Comparison of ENCODE assay signal across 10 mouse cellular contexts in genomic region chr17:34210599-34210998, GRCm38 (mm10). TPM values are rescaled to one million over a fixed set of nuclear protein-coding genes. Genes with fewer than 3 reads are reported as not detected.
DNase-seq lines count a peak whose midpoint lies in the region; ATAC-seq and TF ChIP-seq lines count a peak whose summit lies in the region.
"Had no signal": no experiment of that assay in that cellular context is flagged by ENCODE, and none has a peak within 500 bp of the region (broad histone marks: within the 10 kb centered on the region; RNA-seq: fewer than 3 reads in every experiment).

No protein-coding gene starts in this region.

- TF ChIP-seq CTCF in MEL (IDR thresholded peaks at IDR 0.05 in 2 of 3, conservative IDR thresholded peaks at IDR 0.05 in 1 of 3; ENCODE audit: control insufficient read depth in 1 of 3, insufficient read depth in 1 of 3, low read depth in 2 of 3, low read length in 3 of 3, poor library complexity in 1 of 3, severe bottlenecking in 1 of 3), result no peak

- no peak for TF ChIP-seq RAD21 in MEL (IDR thresholded peaks at IDR 0.05; ENCODE audit: low read depth, low read length)

- peaks cover 2 to 28% of the 10 kb centered on the region in 2 experiments; a peak in 3 of 4 replicates for H3K36me3 ChIP-seq in MEL (ENCODE audit: control insufficient read depth in 1 of 2, insufficient read depth in 2 of 2, low read length in 2 of 2)
- H3K36me3 ChIP-seq: lung, embryonic 15.5 days had no signal

- peak overlapping the region; percentile 95 for H3K27ac ChIP-seq in MEL (ENCODE audit: control insufficient read depth, low read depth, low read length)
- H3K27ac ChIP-seq: lung, embryonic 15.5 days had no signal

- H3K27me3 ChIP-seq in MEL (ENCODE audit: control insufficient read depth in 1 of 2, insufficient read depth in 2 of 2, low read length in 2 of 2), result no peaks in the 10 kb centered on the region

- TF ChIP-seq POLR2A in MEL (IDR thresholded peaks at IDR 0.05; ENCODE audit: control insufficient read depth in 1 of 2, insufficient read depth in 1 of 2, low read depth in 1 of 2, low read length in 2 of 2, poor library complexity in 1 of 2), result peak in 1 of 2 experiments; percentile 65; a peak in 2 of 4 replicates

- peaks cover under 1% of the 10 kb centered on the region for H3K79me2 ChIP-seq in MEL (ENCODE audit: control insufficient read depth, insufficient read depth, low read length, poor library complexity)

- peaks cover 13 to 41% of the 10 kb centered on the region in 2 experiments for H3K4me1 ChIP-seq in MEL (ENCODE audit: control insufficient read depth in 1 of 2, insufficient read depth in 2 of 2, low read length in 2 of 2)

- H3K9me3 ChIP-seq in MEL (replicated peaks; ENCODE audit: insufficient read depth, low read length), result no peaks in the 10 kb centered on the region
- H3K9me3 ChIP-seq: lung, embryonic 15.5 days had no signal

- no peak overlapping the region for H3K4me3 ChIP-seq in MEL (ENCODE audit: control insufficient read depth in 1 of 2, insufficient read depth in 1 of 2, low read depth in 2 of 2, low read length in 2 of 2)
- H3K4me3 ChIP-seq: lung, embryonic 15.5 days had no signal

- no peak overlapping the region; the same call in 1 of the 2 replicates for H3K9ac ChIP-seq in MEL (ENCODE audit: control insufficient read depth, low read depth, low read length, poor library complexity, severe bottlenecking)
- H3K9ac ChIP-seq: lung, embryonic 15.5 days had no signal

- DNase-seq in B cell, adult 2 months, result peak; percentile 13 to 17
- peak; percentile 99 for DNase-seq in MEL (ENCODE audit: low read depth, low spot score)
- peak; percentile 52 for DNase-seq in c-Kit-positive CD71-positive TER-119-positive erythroid progenitor cells, embryonic 14.5 days (ENCODE audit: low spot score)
- no peak for DNase-seq in left cerebral cortex, adult 8-10 months (ENCODE audit: low spot score in 2 of 2)
- no peak for DNase-seq in right cerebral cortex, adult 18-20 months
- no peak for DNase-seq in layer of hippocampus, adult 8-10 months (ENCODE audit: low spot score in 2 of 2)
- DNase-seq in left cerebral cortex, adult 9 months (ENCODE audit: low spot score in 2 of 2), result no peak

- TF ChIP-seq EP300 in MEL (IDR thresholded peaks at IDR 0.05; ENCODE audit: low read depth in 1 of 2, low read length in 2 of 2), result peak; percentile 96 to 97

- peak; percentile 89 for ATAC-seq in megakaryocyte-erythroid progenitor cell, adult 5-6 weeks (replicated peaks; ENCODE audit: low FRiP score, low TSS enrichment, poor library complexity, severe bottlenecking)
- ATAC-seq: forebrain, embryonic 14.5 days had no signal

TF ChIP-seq in MEL, 35 proteins besides CTCF, POLR2A, EP300 and RAD21:
- peak; percentile 89 for TF ChIP-seq TCF12 (IDR thresholded peaks at IDR 0.05; ENCODE audit: low read depth, low read length)
- TF ChIP-seq ETS1 (IDR thresholded peaks at IDR 0.05; ENCODE audit: low read depth, low read length), result peak; percentile 100
- TF ChIP-seq JUND (IDR thresholded peaks at IDR 0.05; ENCODE audit: low read depth, low read length), result no peak; the same call in 1 of the 2 replicates
- no peak for TF ChIP-seq GABPA (IDR thresholded peaks at IDR 0.05; ENCODE audit: low read depth, low read length)
- TF ChIP-seq MYB (IDR thresholded peaks at IDR 0.05; ENCODE audit: low read depth, low read length), result peak; percentile 95
- no peak for TF ChIP-seq E2F4 (IDR thresholded peaks at IDR 0.05; ENCODE audit: borderline replicate concordance, low read depth, low read length)
- peak; percentile 88 for TF ChIP-seq MYC (IDR thresholded peaks at IDR 0.05; ENCODE audit: low read depth, low read length)
- TF ChIP-seq TBP (IDR thresholded peaks at IDR 0.05; ENCODE audit: low read depth, low read length), result peak; percentile 88
- 0 out of 2 replicates have a peak, but pooled peaks have one; percentile 48 for TF ChIP-seq POLR2AphosphoS2 (IDR thresholded peaks at IDR 0.05; ENCODE audit: low read length)
- 0 out of 2 replicates have a peak, but pooled peaks have one; percentile 47 for TF ChIP-seq HCFC1 (IDR thresholded peaks at IDR 0.05; ENCODE audit: low read depth, low read length)
- peak; percentile 96 for TF ChIP-seq GATA1 (IDR thresholded peaks at IDR 0.05; ENCODE audit: low read depth, low read length)
- peak; percentile 90 for TF ChIP-seq TAL1 (IDR thresholded peaks at IDR 0.05; ENCODE audit: low read length)
- no peak for TF ChIP-seq ZMIZ1 (IDR thresholded peaks at IDR 0.05; ENCODE audit: low read depth, low read length)
- TF ChIP-seq MXI1 (IDR thresholded peaks at IDR 0.05; ENCODE audit: low read depth, low read length), result peak; percentile 89
- 0 out of 2 replicates have a peak, but pooled peaks have one; percentile 51 for TF ChIP-seq BHLHE40 (IDR thresholded peaks at IDR 0.05; ENCODE audit: borderline replicate concordance, low read depth, low read length)
- TF ChIP-seq MAX (IDR thresholded peaks at IDR 0.05; ENCODE audit: low read length), result peak; percentile 65; the same call in 1 of the 2 replicates
- peak; percentile 93 for TF ChIP-seq SIN3A (IDR thresholded peaks at IDR 0.05; ENCODE audit: low read length)
- peak; percentile 52 for TF ChIP-seq RCOR1 (IDR thresholded peaks at IDR 0.05; ENCODE audit: low read depth, low read length)

RNA-seq across cellular contexts. Expression of gene Tap2, which starts 7.3 kb away (rescaled TPM):
- 40.3 and 48.5 TPM in 2 replicates for total RNA-seq in MEL (2012; rRNA removed)
- polyA plus RNA-seq in MEL (2012; ENCODE audit: insufficient read depth in 1 of 2, insufficient read length in 2 of 2, low read depth in 1 of 2, low replicate concordance in 2 of 2, missing spikeins in 1 of 2), result 10 to 100 TPM in 1 of 2 experiments, not detected in 1; 63.0 TPM
- 25.8 and 90.1 TPM in 2 replicates for total RNA-seq in megakaryocyte-erythroid progenitor cell, adult 5-6 weeks (2014; fragmentation: Nextera tagmentation)
- total RNA-seq in megakaryocyte-erythroid progenitor cell, adult 5-6 weeks (2017), result 49.7 and 50.5 TPM in 2 replicates
- 10 to 100 TPM; 10.2 to 18.0 (median 16.3) TPM for total RNA-seq in left cerebral cortex, adult 8-10 months (2022)
- total RNA-seq in layer of hippocampus, adult 8-10 months (2022), result 10 to 100 TPM; 12.3 to 18.1 (median 15.9) TPM

RNA-seq across cellular contexts. Expression of gene Psmb8, which starts 13.1 kb away (rescaled TPM):
- total RNA-seq in MEL (2012; rRNA removed), result 129 and 144 TPM in 2 replicates
- polyA plus RNA-seq in MEL (2012; ENCODE audit: insufficient read depth in 1 of 2, insufficient read length in 2 of 2, low read depth in 1 of 2, low replicate concordance in 2 of 2, missing spikeins in 1 of 2), result 100 to 1,000 TPM in 1 of 2 experiments, not detected in 1; 133 TPM
- 50.4 and 71.2 TPM in 2 replicates for total RNA-seq in megakaryocyte-erythroid progenitor cell, adult 5-6 weeks (2014; fragmentation: Nextera tagmentation)
- total RNA-seq in megakaryocyte-erythroid progenitor cell, adult 5-6 weeks (2017), result 103 and 243 TPM in 2 replicates
- 10 to 100 TPM in 1 of 4 experiments, 1 to 10 TPM in 3; 4.0 to 12.1 (median 7.1) TPM for total RNA-seq in left cerebral cortex, adult 8-10 months (2022)
- 10 to 100 TPM in 2 of 4 experiments, 1 to 10 TPM in 2; 3.8 to 18.8 (median 10.0) TPM for total RNA-seq in layer of hippocampus, adult 8-10 months (2022)

RNA-seq across cellular contexts. Expression of gene Psmb9, which starts 23.0 kb away (rescaled TPM):
- total RNA-seq in MEL (2012; rRNA removed), result 23.3 and 24.9 TPM in 2 replicates
- polyA plus RNA-seq in MEL (2012; ENCODE audit: insufficient read depth in 1 of 2, insufficient read length in 2 of 2, low read depth in 1 of 2, low replicate concordance in 2 of 2, missing spikeins in 1 of 2), result 10 to 100 TPM in 1 of 2 experiments, not detected in 1; 14.7 TPM
- total RNA-seq in megakaryocyte-erythroid progenitor cell, adult 5-6 weeks (2014; fragmentation: Nextera tagmentation), result 55.1 and 57.5 TPM in 2 replicates
- total RNA-seq in megakaryocyte-erythroid progenitor cell, adult 5-6 weeks (2017), result 56.2 and 95.8 TPM in 2 replicates
- total RNA-seq in left cerebral cortex, adult 8-10 months (2022), result 1 to 10 TPM; 2.6 to 3.2 (median 3.0) TPM
- total RNA-seq in layer of hippocampus, adult 8-10 months (2022), result 1 to 10 TPM; 3.9 to 9.0 (median 5.8) TPM

RNA-seq across cellular contexts. Expression of gene Tap1, which starts 23.2 kb away (rescaled TPM):
- total RNA-seq in MEL (2012; rRNA removed), result 24.6 and 30.7 TPM in 2 replicates
- 10 to 100 TPM in 1 of 2 experiments, not detected in 1; 46.6 TPM for polyA plus RNA-seq in MEL (2012; ENCODE audit: insufficient read depth in 1 of 2, insufficient read length in 2 of 2, low read depth in 1 of 2, low replicate concordance in 2 of 2, missing spikeins in 1 of 2)
- 43.7 and 55.5 TPM in 2 replicates for total RNA-seq in megakaryocyte-erythroid progenitor cell, adult 5-6 weeks (2014; fragmentation: Nextera tagmentation)
- 58.0 and 76.1 TPM in 2 replicates for total RNA-seq in megakaryocyte-erythroid progenitor cell, adult 5-6 weeks (2017)
- total RNA-seq in left cerebral cortex, adult 8-10 months (2022), result 1 to 10 TPM; 3.0 to 8.6 (median 4.6) TPM
- 10 to 100 TPM in 1 of 4 experiments, 1 to 10 TPM in 3; 2.5 to 10.6 (median 5.8) TPM for total RNA-seq in layer of hippocampus, adult 8-10 months (2022)

RNA-seq across cellular contexts. Expression of gene H2-Ob, which starts 28.1 kb away (rescaled TPM):
- total RNA-seq in MEL (2012; rRNA removed), result 0.75 and 0.81 TPM in 2 replicates
- polyA plus RNA-seq in MEL (2012; ENCODE audit: insufficient read depth in 1 of 2, insufficient read length in 2 of 2, low read depth in 1 of 2, low replicate concordance in 2 of 2, missing spikeins in 1 of 2), result 1 to 10 TPM in 1 of 2 experiments, not detected in 1; 2.0 TPM
- 8.7 and 32.0 TPM in 2 replicates for total RNA-seq in megakaryocyte-erythroid progenitor cell, adult 5-6 weeks (2014; fragmentation: Nextera tagmentation)
- 7.8 and 10.4 TPM in 2 replicates for total RNA-seq in megakaryocyte-erythroid progenitor cell, adult 5-6 weeks (2017)
- total RNA-seq in left cerebral cortex, adult 8-10 months (2022), result 1 to 10 TPM in 2 of 4 experiments, under 1 TPM in 2; 0.54 to 1.3 (median 0.90) TPM
- 1 to 10 TPM in 2 of 4 experiments, under 1 TPM in 1, not detected in 1; 0.69 to 3.3 (median 1.8) TPM for total RNA-seq in layer of hippocampus, adult 8-10 months (2022)

Comparison
In these comparisons a context has a peak if more than half of its experiments do, and no peak if none do; other contexts are left out.
1. DNase-seq: peak in B cell, adult 2 months (2 of 2), MEL (single experiment) and c-Kit-positive CD71-positive TER-119-positive erythroid progenitor cells, embryonic 14.5 days (single experiment); none in left cerebral cortex, adult 8-10 months (0 of 2), right cerebral cortex, adult 18-20 months (single experiment), layer of hippocampus, adult 8-10 months (0 of 2) and left cerebral cortex, adult 9 months (0 of 2).